Mouse (Mus musculus) midbrain, embryonic 15.5 days (tissue): ENCODE results near the gene Zfp90. TPM values are rescaled to one million over a fixed set of nuclear protein-coding genes. Genes with fewer than 3 reads are reported as not detected.

ENCODE experiments used
- ATAC-seq: fragments of 200-750 bp; cut with Nextera tagmentation; replicated peaks from 2 replicates; pipeline ENCODE4 v1.8.0; 2017; ENCODE audit warnings: moderate TSS enrichment
- H3K27ac ChIP-seq: fragments of 300-500 bp; sonication (generic); 2 replicates; pipeline ENCODE4 v1.5.1; 2015; ENCODE audit warnings: mild to moderate bottlenecking, inconsistent platforms
- H3K27me3 ChIP-seq: fragments of 300-500 bp; sonication (generic); replicated peaks from 2 replicates; pipeline ENCODE4 v1.6.1; 2015; ENCODE audit warnings: inconsistent platforms
- H3K36me3 ChIP-seq: fragments of 300-500 bp; sonication (generic); replicated peaks from 2 replicates; pipeline ENCODE4 v1.6.1; 2015; ENCODE audit warnings: inconsistent platforms
- H3K4me1 ChIP-seq: fragments of 300-500 bp; sonication (generic); 2 replicates; pipeline ENCODE4 v1.6.1; 2015; ENCODE audit warnings: inconsistent platforms
- H3K4me2 ChIP-seq: fragments of 300-500 bp; sonication (generic); 2 replicates; pipeline ENCODE4 v1.6.1; 2015; ENCODE audit warnings: inconsistent platforms, mild to moderate bottlenecking, moderate library complexity
- H3K4me3 ChIP-seq: fragments of 300-500 bp; sonication (generic); 2 replicates; pipeline ENCODE4 v1.5.1; 2015; ENCODE audit warnings: mild to moderate bottlenecking, inconsistent platforms
- H3K9ac ChIP-seq: fragments of 300-500 bp; sonication (generic); 2 replicates; pipeline ENCODE4 v1.6.1; 2015; ENCODE audit warnings: mild to moderate bottlenecking, inconsistent platforms
- H3K9me3 ChIP-seq: fragments of 300-500 bp; sonication (generic); 2 replicates; pipeline ENCODE4 v1.6.1; 2016; ENCODE audit warnings: inconsistent platforms
- WGBS: fragments of 180-500 bp; shearing (Covaris S2); methylation state at CpG from one replicate; pipeline ENCODE4 v1.1.7; 2015; ENCODE audit warnings: mixed read lengths; 5-methylcytosine and 5-hydroxymethylcytosine counted together
- polyA plus RNA-seq: library from polyadenylated mRNA; unstranded; fragments of >200 nt; fragmentation: Nextera tagmentation; extraction: Ambion mirVana; gene quantifications from 2 replicates; pipeline ENCODE4 v1.2.1, GENCODE M21; 2015

Zfp90 gene
- polyA plus RNA-seq, 1 experiment from 2014 or later: 48.3 TPM

- no peak overlapping the region for H3K4me2 ChIP-seq
- no peak for ATAC-seq
- H3K4me3 ChIP-seq: no peak overlapping the region
- WGBS: 89% methylated on average over 3 of the region's 3 CpGs
- H3K4me1 ChIP-seq: no peaks in the 10 kb centered on the region
- no peaks in the 10 kb centered on the region for H3K9me3 ChIP-seq
- no peaks in the 10 kb centered on the region for H3K36me3 ChIP-seq
- H3K27ac ChIP-seq: no peak overlapping the region
- H3K9ac ChIP-seq: no peak overlapping the region
- H3K27me3 ChIP-seq: no peaks in the 10 kb centered on the region
Observed at GRCm38 (mm10) chr8:106440146-106440545, 25.0 kb downstream of the Zfp90 start.

GRCm38 (mm10) chr8:106442740-106443139 is 27.6 kb downstream of the Zfp90 start:
- WGBS: 92% methylated on average over 1 of the region's 1 CpGs
- Histone ChIP-seq H3K27me3 (no peaks in the 10 kb centered on the region), H3K4me2 (no peak overlapping the region), H3K27ac (no peak overlapping the region), H3K36me3 (no peaks in the 10 kb centered on the region), H3K4me3 (no peak overlapping the region), H3K4me1 (no peaks in the 10 kb centered on the region), H3K9ac (no peak overlapping the region), H3K9me3 (no peaks in the 10 kb centered on the region)
- no peak for ATAC-seq

GRCm38 (mm10) chr8:106451301-106452085 is 36.4 kb downstream of the Zfp90 start:
- no peak overlapping the region for H3K4me3 ChIP-seq
- H3K9me3 ChIP-seq: no peaks in the 10 kb centered on the region
- no peaks in the 10 kb centered on the region for H3K36me3 ChIP-seq
- ATAC-seq: no peak
- H3K4me2 ChIP-seq: no peak overlapping the region
- 75% methylated on average over 6 of the region's 6 CpGs for WGBS
- H3K4me1 ChIP-seq: no peaks in the 10 kb centered on the region
- no peaks in the 10 kb centered on the region for H3K27me3 ChIP-seq
- H3K9ac ChIP-seq: no peak overlapping the region
- no peak overlapping the region for H3K27ac ChIP-seq

- Histone ChIP-seq H3K4me3 (no peak overlapping the region), H3K4me1 (no peaks in the 10 kb centered on the region), H3K9me3 (no peaks in the 10 kb centered on the region), H3K27ac (no peak overlapping the region), H3K4me2 (no peak overlapping the region), H3K36me3 (no peaks in the 10 kb centered on the region), H3K9ac (no peak overlapping the region), H3K27me3 (no peaks in the 10 kb centered on the region)
- 70% methylated on average over 12 of the region's 12 CpGs for WGBS
- ATAC-seq: no peak
Observed at GRCm38 (mm10) chr8:106452701-106453481, 37.8 kb downstream of the Zfp90 start.

- Histone ChIP-seq H3K9me3 (no peaks in the 10 kb centered on the region), H3K27ac (no peak overlapping the region), H3K4me2 (no peak overlapping the region), H3K36me3 (no peaks in the 10 kb centered on the region), H3K27me3 (no peaks in the 10 kb centered on the region), H3K9ac (no peak overlapping the region), H3K4me1 (no peaks in the 10 kb centered on the region), H3K4me3 (no peak overlapping the region)
- no peak for ATAC-seq
- WGBS: 79% methylated on average over 11 of the region's 11 CpGs
Observed at GRCm38 (mm10) chr8:106454036-106454435, 38.9 kb downstream of the Zfp90 start.

GRCm38 (mm10) chr8:106462131-106462530 is 47.0 kb downstream of the Zfp90 start:
- no peak overlapping the region for H3K4me3 ChIP-seq
- ATAC-seq: no peak
- H3K9me3 ChIP-seq: no peaks in the 10 kb centered on the region
- H3K27ac ChIP-seq: no peak overlapping the region
- H3K4me1 ChIP-seq: no peaks in the 10 kb centered on the region
- no peaks in the 10 kb centered on the region for H3K27me3 ChIP-seq
- 91% methylated on average over 5 of the region's 5 CpGs for WGBS
- H3K4me2 ChIP-seq: no peak overlapping the region
- no peak overlapping the region for H3K9ac ChIP-seq
- no peaks in the 10 kb centered on the region for H3K36me3 ChIP-seq

GRCm38 (mm10) chr8:106463795-106464194 is 48.7 kb downstream of the Zfp90 start:
- WGBS: 82% methylated on average over 6 of the region's 6 CpGs
- Histone ChIP-seq H3K4me3 (no peak overlapping the region), H3K36me3 (no peaks in the 10 kb centered on the region), H3K4me2 (no peak overlapping the region), H3K4me1 (no peaks in the 10 kb centered on the region), H3K27me3 (no peaks in the 10 kb centered on the region), H3K9me3 (no peaks in the 10 kb centered on the region), H3K9ac (no peak overlapping the region), H3K27ac (no peak overlapping the region)
- ATAC-seq: no peak

- H3K9me3 ChIP-seq: no peaks in the 10 kb centered on the region
- H3K27ac ChIP-seq: no peak overlapping the region
- ATAC-seq: no peak
- H3K4me2 ChIP-seq: no peak overlapping the region
- H3K4me1 ChIP-seq: no peaks in the 10 kb centered on the region
- H3K27me3 ChIP-seq: no peaks in the 10 kb centered on the region
- no peaks in the 10 kb centered on the region for H3K36me3 ChIP-seq
- 59% methylated on average over 7 of the region's 7 CpGs for WGBS
- H3K9ac ChIP-seq: no peak overlapping the region
- no peak overlapping the region for H3K4me3 ChIP-seq
Observed at GRCm38 (mm10) chr8:106469485-106469884, 54.4 kb downstream of the Zfp90 start.

- H3K4me3 ChIP-seq: no peak overlapping the region
- WGBS: 90% methylated on average over 5 of the region's 5 CpGs
- H3K9me3 ChIP-seq: no peaks in the 10 kb centered on the region
- no peaks in the 10 kb centered on the region for H3K36me3 ChIP-seq
- H3K9ac ChIP-seq: no peak overlapping the region
- H3K4me1 ChIP-seq: no peaks in the 10 kb centered on the region
- no peak for ATAC-seq
- H3K4me2 ChIP-seq: no peak overlapping the region
- H3K27ac ChIP-seq: no peak overlapping the region
- no peaks in the 10 kb centered on the region for H3K27me3 ChIP-seq
Observed at GRCm38 (mm10) chr8:106474001-106474400, 58.9 kb downstream of the Zfp90 start.

Other genes starting within 250 kb of the Zfp90 start
- gene Slc7a6, start 246.5 kb upstream of the Zfp90 start, polyA plus RNA-seq: 62.7 and 65.0 TPM in 2 replicates
- gene Slc7a6os, start 204.4 kb upstream of the Zfp90 start, polyA plus RNA-seq: 35.2 and 36.2 TPM in 2 replicates
- 63.4 and 64.4 TPM in 2 replicates for gene Prmt7, start 204.4 kb upstream of the Zfp90 start, polyA plus RNA-seq
- gene Smpd3, start 77.3 kb upstream of the Zfp90 start, polyA plus RNA-seq: 60.0 and 65.7 TPM in 2 replicates
- gene 6030452D12Rik, start 85.2 kb downstream of the Zfp90 start, polyA plus RNA-seq: not detected in 2 replicates
- gene Cdh3, start 95.6 kb downstream of the Zfp90 start, polyA plus RNA-seq: 0.80 and 1.1 TPM in 2 replicates
- 5.7 and 9.6 TPM in 2 replicates for gene Gm10073, start 158.1 kb downstream of the Zfp90 start, polyA plus RNA-seq
- 6.9 and 8.5 TPM in 2 replicates for gene Cdh1, start 188.0 kb downstream of the Zfp90 start, polyA plus RNA-seq